Mouse (Mus musculus) R1 (cell line): ENCODE data around the gene Tpr.
A peak's percentile ranks its signal among the peaks of the same experiment; 100 is the strongest.

Experiments
- DNase-seq: peaks from one replicate; pipeline ENCODE4 v3.0.0-alpha.2; 2018; ENCODE audit warnings: low read depth, low spot score

Tpr gene

DNA sequence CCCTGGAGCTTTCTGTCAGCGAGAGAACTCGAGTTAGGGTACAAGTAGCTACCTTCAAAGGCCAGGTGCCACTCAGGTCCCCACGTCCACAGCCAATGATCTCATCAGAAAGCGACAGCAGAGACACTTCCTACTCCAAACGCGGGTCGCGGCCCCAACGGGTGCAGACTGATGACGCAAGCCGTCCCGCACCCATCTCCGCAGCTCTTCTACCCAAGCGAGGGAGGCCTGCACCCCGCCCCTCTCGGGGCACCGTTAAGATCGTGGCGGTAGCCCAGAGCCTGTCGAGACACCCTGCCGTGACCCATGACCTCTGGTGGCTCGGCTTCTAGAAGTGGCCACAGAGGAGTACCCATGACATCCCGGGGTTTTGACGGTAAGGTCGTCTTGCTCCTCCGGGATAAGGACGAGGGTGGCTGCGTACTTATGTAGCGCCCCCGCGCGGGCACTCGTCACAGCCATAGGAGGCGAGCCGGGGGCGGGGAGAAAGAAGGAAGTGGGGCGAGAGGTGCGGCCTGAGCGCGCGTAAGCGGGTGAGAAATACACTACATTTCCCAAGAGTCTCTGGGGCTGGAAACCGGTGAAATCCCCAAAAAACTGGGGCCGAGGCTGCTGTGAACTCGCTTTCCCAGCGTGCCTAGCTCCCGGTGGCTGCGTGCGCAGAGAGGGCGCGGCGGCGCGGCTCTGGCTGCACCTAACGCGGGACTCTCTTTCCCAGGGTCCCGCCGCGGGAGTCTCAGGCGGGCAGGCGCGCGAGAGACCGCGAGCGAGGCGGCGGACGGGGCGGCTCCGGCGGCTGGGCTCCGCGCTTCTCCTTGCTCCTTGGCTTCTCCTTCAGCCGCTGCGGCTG lies at the start of gene Tpr, which contains the start of gene Odr4:
Gene Tpr (plus strand): TSS at position 201 of the 850 bp plus-strand sequence.
Gene Odr4 (minus strand): TSS at position 443 of the 850 bp plus-strand sequence.
- DNase-seq = peak; percentile 99

GRCm38 (mm10) chr1:150360864-150361263 lies 31.8 kb upstream of the Tpr start:
- DNase-seq = no peak

DNA sequence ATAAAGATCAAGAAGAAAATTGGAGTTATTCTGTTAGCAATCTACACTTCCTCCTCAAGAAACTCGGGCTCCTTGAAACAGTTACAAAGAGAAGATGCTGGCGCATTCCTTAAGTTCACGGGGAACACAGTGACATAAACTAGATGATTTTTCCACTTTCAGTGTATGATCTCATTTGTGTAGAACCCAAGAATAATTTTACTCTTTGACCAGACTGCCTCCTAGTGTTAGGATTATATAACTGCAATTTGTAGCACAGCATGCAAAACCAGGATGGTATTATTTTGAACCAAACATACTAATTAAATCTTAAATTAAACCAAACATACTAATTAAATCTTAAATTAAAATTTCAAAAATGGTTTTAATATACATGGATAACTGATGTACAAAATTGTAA lies 19.7 kb upstream of the Tpr start:
- DNase-seq = peak; percentile 45

- DNase-seq = no peak
Observed at GRCm38 (mm10) chr1:150374247-150374646, 18.4 kb upstream of the Tpr start.

DNA sequence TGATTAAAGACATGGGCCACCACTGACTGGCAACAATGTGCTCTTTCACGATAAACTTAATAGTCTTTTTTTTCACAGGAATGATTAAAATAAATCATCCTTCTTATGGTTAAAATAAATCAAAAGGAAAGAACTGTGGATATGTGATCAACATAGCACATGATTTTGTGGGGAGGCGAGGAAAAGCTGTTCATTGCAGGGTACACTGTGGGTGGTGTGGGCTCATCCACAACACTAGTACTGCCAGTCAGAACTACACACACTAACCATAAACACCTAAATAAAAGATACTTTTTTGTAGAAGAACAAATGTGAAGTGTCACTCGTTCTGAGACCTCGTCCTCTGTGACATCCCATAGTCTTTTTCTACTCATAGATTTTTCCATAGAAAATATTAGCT lies 8.5 kb upstream of the Tpr start:
- DNase-seq = no peak

GRCm38 (mm10) chr1:150387572-150387971 lies 5.1 kb upstream of the Tpr start:
- DNase-seq = no peak

DNA sequence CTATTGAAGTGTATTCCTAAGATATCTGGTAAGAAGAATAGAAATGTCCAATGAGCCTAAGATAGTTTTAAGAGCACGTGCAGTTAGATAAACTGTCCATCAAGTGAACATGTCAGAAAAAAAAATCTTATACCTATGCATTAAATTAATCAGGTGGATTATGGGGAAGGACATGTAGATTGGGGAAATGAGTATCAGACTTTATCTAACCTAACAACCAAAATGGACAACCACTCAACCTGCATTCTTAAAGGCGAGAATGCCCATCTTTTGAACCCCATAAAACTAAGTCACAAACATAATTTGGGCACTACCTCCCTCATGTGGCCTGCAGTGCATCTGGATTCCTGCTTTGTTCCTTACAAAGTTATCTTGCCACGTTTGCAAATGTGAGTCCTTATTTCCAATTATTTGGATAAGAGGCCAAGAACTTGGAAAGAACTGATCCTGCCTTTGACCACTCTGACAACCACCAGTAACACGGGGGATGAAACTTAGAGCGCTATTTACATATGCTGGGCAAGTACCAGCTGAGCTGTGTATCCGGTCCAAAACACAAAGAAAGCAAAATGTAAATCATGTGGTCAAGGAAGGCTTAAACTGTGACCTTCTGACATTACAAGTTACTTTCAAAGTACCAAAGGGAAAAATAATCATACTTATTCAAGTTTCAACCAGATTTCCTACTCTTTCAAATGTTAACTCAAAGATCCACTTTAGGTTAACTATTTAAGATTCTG lies 3.1 kb upstream of the Tpr start:
- no peak for DNase-seq

DNA sequence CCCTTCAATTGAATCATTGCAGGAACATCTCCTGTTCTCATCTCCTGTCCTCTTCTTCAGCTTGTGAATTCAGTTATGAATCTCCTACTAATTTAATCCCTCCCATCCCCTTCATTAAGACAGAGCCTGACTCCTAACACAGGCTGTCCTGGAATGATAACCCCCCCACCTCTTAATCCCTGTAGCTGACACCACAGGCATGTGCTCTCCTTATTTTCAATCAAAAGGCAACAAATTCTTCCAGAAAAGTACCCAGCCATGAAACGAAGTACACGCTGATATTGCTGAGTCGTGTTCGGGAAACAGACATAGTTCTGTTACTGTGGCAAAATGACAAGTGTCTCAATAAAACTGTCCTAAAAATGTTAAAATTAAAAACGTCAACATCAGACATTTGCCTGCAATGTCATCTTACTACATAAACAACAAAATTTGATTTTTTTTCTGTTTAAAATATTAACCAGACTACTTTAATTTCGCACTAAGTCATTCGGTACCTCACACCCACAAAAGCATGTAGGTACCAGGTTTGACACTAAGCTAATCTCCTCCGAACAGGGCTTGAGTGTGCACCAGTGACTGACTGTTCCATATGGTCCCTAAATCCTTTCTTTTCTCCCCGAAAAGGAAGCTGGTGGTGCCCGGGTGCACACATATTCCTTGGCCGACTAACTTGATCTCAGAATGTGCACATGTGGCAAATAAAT lies 554 bp upstream of the Tpr start:
- no peak for DNase-seq

- no peak for DNase-seq
Observed at GRCm38 (mm10) chr1:150393488-150393852, 832 bp downstream of the Tpr start.

GRCm38 (mm10) chr1:150396001-150396400 lies 3.4 kb downstream of the Tpr start:
- no peak for DNase-seq

DNA sequence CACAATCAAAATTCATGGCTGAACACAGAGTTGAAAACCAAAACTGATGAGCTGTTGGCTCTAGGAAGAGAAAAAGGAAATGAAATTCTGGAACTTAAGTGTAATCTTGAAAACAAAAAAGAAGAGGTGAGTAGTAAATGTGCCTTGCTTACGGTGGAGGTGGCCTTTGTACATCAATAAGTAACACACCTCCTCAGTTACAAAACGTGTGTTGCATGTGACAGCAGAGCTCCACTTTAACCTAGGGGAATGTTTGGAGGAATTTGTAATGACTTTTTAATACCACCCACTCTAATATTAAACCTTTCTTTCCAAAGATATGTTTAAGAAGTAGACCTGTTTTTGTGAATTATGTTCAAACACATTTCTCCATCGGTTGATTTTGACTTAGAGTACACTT lies 11.3 kb downstream of the Tpr start:
- no peak for DNase-seq

DNA sequence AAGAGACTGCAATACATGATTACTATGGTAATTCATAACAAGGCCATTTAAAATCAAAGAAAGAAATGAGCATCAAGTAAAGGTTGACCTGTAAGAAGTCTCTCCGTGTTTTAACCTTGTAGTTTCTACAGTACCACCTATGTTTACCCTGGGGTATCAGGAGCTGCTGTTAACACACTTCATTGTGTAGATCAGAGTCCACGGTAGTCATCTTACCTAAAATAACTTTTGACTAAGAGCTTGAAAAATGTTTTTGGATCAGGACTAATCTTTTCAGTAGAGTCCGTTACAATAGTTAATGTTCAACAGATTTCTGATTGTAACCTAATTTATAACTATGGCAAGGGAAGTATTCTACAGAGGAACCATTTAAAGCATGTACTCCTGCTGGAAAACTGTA lies 11.9 kb downstream of the Tpr start:
- DNase-seq = no peak

DNA sequence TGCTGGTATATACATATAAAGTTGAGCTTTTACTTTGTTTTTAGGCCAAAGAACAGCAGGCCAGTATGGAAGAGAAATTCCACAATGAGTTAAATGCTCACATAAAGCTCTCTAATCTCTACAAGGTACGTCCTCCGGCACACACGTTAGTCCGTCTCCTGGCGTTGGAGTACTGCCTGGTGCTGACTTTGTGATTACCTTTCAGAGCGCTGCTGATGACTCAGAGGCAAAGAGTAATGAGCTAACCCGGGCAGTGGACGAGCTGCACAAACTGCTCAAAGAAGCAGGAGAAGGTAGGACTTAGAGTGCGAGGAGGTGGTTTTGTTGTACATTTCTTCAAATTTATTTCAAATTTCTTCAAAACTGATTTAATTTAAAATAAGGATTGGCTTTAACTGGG lies 14.6 kb downstream of the Tpr start:
- no peak for DNase-seq

- DNase-seq = no peak
Observed at GRCm38 (mm10) chr1:150409996-150410395, 17.4 kb downstream of the Tpr start.

GRCm38 (mm10) chr1:150416006-150416405 lies 23.4 kb downstream of the Tpr start:
- DNase-seq = no peak

- DNase-seq = no peak
Observed at GRCm38 (mm10) chr1:150418426-150418825, 25.8 kb downstream of the Tpr start.

DNA sequence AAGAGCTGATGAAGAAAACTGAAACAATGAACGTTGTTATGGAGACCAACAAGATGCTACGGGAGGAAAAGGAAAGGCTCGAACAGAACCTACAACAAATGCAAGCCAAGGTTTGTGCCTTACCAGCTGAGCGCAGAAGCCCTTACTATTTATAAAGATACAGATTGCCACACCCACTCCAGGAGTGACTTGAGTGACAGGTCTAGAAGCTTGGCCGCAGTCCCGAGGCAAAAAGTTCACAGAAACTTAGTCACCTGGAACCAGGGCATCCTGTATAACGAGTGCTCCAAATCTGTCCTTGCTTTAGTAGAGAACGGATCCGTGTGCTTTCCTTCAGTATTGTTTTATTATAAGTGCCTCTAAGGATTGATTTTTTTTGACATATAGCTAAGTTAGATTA lies 33.0 kb downstream of the Tpr start:
- peak; percentile 40 for DNase-seq

GRCm38 (mm10) chr1:150426216-150426615 lies 33.6 kb downstream of the Tpr start:
- DNase-seq = peak; percentile 86

- no peak for DNase-seq
Observed at GRCm38 (mm10) chr1:150438641-150439040, 46.0 kb downstream of the Tpr start.

- peak; percentile 38 for DNase-seq
Observed at GRCm38 (mm10) chr1:150441731-150442130, 49.1 kb downstream of the Tpr start.

DNA sequence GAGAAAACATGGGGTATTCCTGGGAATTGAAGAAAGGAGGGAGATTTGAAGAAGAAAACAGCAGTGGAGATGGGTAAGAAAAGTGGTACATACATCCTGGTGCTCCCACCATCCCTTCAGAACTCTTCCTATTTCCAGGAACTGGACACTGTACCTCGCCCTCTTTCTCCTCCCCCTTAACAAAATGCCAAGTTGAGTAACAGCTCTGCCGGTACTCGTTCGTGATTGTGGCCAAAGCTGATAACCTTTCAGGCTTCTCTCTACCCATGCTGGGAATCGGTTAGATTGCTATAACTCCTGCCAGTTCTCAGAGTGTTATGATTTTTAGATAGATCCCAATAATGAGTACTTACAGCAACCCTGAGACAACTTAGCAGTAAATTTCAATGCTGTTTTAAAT lies 66.3 kb downstream of the Tpr start:
- no peak for DNase-seq

DNA sequence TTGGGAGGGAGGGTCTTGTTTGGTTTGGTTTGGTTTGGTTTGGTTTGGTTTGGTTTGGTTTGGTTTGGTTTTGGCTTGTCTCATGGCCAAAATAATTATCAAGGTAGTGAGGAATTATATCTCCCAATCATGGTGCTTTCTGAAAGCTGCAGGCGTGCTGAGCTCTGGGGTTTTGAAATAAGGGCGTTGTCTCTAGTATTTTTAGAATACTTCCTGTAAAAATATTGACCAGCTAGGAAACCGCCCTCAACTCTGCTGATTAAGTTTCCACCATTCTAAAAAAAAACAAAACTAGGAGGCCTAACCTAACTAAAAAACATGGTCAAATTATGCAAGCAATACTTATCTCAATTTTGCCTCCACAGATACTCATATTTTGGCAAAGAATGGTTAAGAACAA lies 67.0 kb downstream of the Tpr start:
- DNase-seq = no peak
